Mouse (Mus musculus) stomach, embryonic 14.5 days (tissue): ENCODE results near the gene C1rl. TPM values are rescaled to one million over a fixed set of nuclear protein-coding genes. Genes with fewer than 3 reads are reported as not detected.

Experiments used
- ATAC-seq: fragments of 200-750 bp; cut with Nextera tagmentation; 2 replicates; pipeline ENCODE4 v1.8.0; 2017; ENCODE audit warnings: low read depth, moderate TSS enrichment; ENCODE audit not compliant: insufficient number of reproducible peaks, insufficient read depth, low FRiP score
- H3K27ac ChIP-seq: fragments of 300-500 bp; sonication (generic); 2 replicates; pipeline ENCODE4 v1.5.1; 2014; ENCODE audit warnings: mild to moderate bottlenecking, low read length, moderate library complexity, mixed read lengths
- H3K27me3 ChIP-seq: fragments of 300-500 bp; sonication (generic); 2 replicates; pipeline ENCODE4 v1.6.1; 2014; ENCODE audit warnings: low read length, control low read depth, mixed read lengths; ENCODE audit not compliant: control insufficient read depth, insufficient read depth
- H3K36me3 ChIP-seq: fragments of 300-500 bp; sonication (generic); 2 replicates; pipeline ENCODE4 v1.6.1; 2014; ENCODE audit warnings: mild to moderate bottlenecking, control low read depth, low read length, moderate library complexity, mixed read lengths; ENCODE audit not compliant: control insufficient read depth, insufficient read depth
- H3K4me1 ChIP-seq: fragments of 300-500 bp; sonication (generic); 2 replicates; pipeline ENCODE4 v1.6.1; 2014; ENCODE audit warnings: low read length, control low read depth, mixed read lengths; ENCODE audit not compliant: control insufficient read depth, insufficient read depth
- H3K4me2 ChIP-seq: fragments of 300-500 bp; sonication (generic); replicated peaks from 2 replicates; pipeline ENCODE4 v1.6.1; 2014; ENCODE audit warnings: low read depth, low read length, control low read depth
- H3K4me3 ChIP-seq: fragments of 300-500 bp; sonication (generic); 2 replicates; pipeline ENCODE4 v1.5.1; 2014; ENCODE audit warnings: low read depth, low read length, control low read depth
- H3K9ac ChIP-seq: fragments of 300-500 bp; sonication (generic); replicated peaks from 2 replicates; pipeline ENCODE4 v1.6.1; 2014; ENCODE audit warnings: low read depth, mild to moderate bottlenecking, control low read depth, low read length, moderate library complexity, mixed read lengths
- H3K9me3 ChIP-seq: fragments of 300-500 bp; sonication (generic); 2 replicates; pipeline ENCODE4 v1.6.1; 2016; ENCODE audit warnings: low read depth, low read length, control low read depth; ENCODE audit not compliant: control insufficient read depth
- WGBS: fragments of 180-500 bp; shearing (Covaris S2); extraction: QIAGEN DNeasy Blood & Tissue Kit; methylation state at CpG from one replicate; pipeline ENCODE4 v1.1.7; 2014; 5-methylcytosine and 5-hydroxymethylcytosine counted together
- polyA plus RNA-seq: library from polyadenylated mRNA; unstranded; fragments of >200 nt; fragmentation: Nextera tagmentation; extraction: Ambion mirVana; gene quantifications from 2 replicates; pipeline ENCODE4 v1.2.1, GENCODE M21; 2014

C1rl gene
- polyA plus RNA-seq, 1 experiment from 2014 or later: 0.68 TPM

DNA sequence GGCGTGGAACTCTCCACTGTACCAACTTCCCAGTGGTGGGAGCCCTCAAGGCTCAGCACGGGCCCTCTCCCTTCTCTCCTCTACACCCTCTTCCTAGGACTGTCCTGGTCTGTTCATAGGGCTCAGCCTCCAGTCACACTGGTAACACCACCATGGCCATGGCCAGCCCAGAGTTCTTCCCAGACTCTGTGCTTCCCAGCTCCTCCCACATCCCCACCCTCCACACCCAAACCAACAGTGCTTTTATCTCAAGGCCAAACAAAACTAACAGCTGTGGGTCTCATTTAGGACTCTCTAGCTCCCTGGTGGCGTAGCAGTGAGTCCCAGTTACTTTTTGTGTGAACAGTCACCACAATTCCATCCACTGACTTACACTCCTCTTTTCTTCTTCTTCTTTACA lies 40.9 kb upstream of the C1rl start:
- Histone ChIP-seq H3K4me1 (no peaks in the 10 kb centered on the region), H3K36me3 (no peaks in the 10 kb centered on the region), H3K9me3 (no peaks in the 10 kb centered on the region), H3K27me3 (no peaks in the 10 kb centered on the region), H3K27ac (no peak overlapping the region), H3K9ac (no peak overlapping the region), H3K4me2 (no peak overlapping the region), H3K4me3 (no peak overlapping the region)
- no peak; the same call in 1 of the 2 replicates for ATAC-seq
- 54% methylated on average over 3 of the region's 3 CpGs for WGBS

DNA sequence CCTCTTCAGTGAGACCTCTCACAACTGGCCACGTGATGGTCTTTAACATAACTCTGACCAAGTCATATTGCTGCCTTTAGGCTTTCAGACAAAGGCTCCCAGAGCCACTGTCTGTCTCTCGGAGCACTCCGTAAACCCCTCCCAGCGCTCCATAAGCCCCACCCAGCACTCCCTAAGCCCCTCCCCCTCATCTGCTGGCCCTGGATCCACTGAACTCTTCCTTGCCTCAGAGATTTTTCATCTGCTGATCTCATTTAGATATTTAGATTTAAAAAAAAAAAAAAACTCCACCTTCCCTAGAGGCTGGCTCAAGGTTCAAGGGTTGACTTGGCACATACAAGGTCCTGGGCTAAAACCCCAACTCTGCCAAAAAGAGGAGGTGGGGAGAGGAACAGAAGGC lies 39.2 kb upstream of the C1rl start:
- Histone ChIP-seq H3K27ac (no peak overlapping the region), H3K36me3 (no peaks in the 10 kb centered on the region), H3K4me3 (no peak overlapping the region), H3K4me1 (no peaks in the 10 kb centered on the region), H3K9me3 (no peaks in the 10 kb centered on the region), H3K27me3 (no peaks in the 10 kb centered on the region), H3K4me2 (no peak overlapping the region), H3K9ac (no peak overlapping the region)
- no peak for ATAC-seq
- WGBS: 51% methylated on average over 4 of the region's 4 CpGs

DNA sequence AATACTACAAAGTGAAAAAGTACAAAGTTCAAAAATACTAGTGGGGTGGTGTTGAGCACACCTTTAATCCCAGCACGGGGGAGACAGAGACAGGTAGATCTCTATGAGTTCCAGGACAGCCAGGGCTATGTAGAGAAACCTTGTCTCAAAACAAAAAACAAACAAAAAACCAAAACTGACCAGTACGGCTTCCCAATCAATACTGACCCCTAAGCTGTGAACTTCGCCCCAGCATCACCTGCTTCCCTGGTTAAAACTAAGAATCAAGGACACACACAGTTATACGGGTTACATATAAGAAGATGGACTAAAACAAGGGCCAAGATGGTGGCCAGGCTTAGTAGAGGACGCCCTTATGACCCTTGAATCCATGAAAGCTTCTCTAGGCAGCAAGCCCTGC lies 36.7 kb upstream of the C1rl start:
- no peak overlapping the region for H3K4me3 ChIP-seq
- ATAC-seq: no peak
- no peaks in the 10 kb centered on the region for H3K4me1 ChIP-seq
- no peak overlapping the region for H3K27ac ChIP-seq
- 91% methylated on average over 5 of the region's 5 CpGs for WGBS
- H3K4me2 ChIP-seq: no peak overlapping the region
- H3K36me3 ChIP-seq: no peaks in the 10 kb centered on the region
- no peaks in the 10 kb centered on the region for H3K9me3 ChIP-seq
- no peak overlapping the region for H3K9ac ChIP-seq
- no peaks in the 10 kb centered on the region for H3K27me3 ChIP-seq

DNA sequence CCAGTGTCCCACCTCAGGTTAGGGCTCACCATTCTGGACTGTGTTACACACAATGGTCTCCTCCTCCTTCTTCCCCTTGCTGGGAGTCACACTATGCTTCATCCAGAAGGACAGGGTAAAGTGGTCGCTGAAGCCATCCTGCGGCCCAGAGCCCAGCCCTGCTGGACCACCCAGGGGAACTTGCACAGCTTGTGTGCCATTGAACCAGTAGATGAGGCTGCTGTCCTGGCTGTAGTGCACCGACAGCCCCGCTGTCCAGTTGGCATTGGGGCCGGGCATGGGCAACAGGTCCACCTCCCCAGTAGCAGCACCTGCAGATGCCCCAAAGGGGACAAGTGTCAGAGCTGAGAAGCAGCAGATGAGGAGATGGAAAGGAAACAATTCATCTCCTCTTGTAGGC lies 35.1 kb upstream of the C1rl start:
- Histone ChIP-seq H3K4me3 (no peak overlapping the region), H3K9me3 (no peaks in the 10 kb centered on the region), H3K4me2 (no peak overlapping the region), H3K4me1 (no peaks in the 10 kb centered on the region), H3K9ac (no peak overlapping the region), H3K27me3 (no peaks in the 10 kb centered on the region), H3K36me3 (no peaks in the 10 kb centered on the region), H3K27ac (no peak overlapping the region)
- WGBS: 90% methylated on average over 5 of the region's 5 CpGs
- ATAC-seq: no peak

DNA sequence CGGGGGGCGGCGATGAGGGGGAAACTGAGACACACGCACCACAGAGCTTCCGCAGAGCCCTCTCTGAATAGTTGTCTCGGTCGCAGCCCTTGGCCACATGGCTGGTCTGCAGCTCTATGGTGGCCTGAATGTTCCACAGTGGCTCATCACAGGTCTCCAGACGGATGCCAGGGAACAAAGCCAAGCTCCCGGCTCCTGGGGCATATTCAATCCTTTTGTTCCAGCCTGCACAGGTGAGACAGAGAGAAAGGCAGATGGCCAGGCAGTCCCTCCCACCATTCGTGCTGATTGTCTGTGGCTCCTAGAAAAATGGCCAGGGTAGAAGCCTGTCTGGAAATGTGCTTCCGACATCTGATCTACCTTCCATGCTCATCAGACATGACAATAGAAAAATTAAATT lies 34.4 kb upstream of the C1rl start:
- Histone ChIP-seq H3K9me3 (no peaks in the 10 kb centered on the region), H3K4me1 (no peaks in the 10 kb centered on the region), H3K27me3 (no peaks in the 10 kb centered on the region), H3K4me2 (no peak overlapping the region), H3K4me3 (no peak overlapping the region), H3K9ac (no peak overlapping the region), H3K36me3 (no peaks in the 10 kb centered on the region), H3K27ac (no peak overlapping the region)
- 75% methylated on average over 11 of the region's 11 CpGs for WGBS
- ATAC-seq: no peak

DNA sequence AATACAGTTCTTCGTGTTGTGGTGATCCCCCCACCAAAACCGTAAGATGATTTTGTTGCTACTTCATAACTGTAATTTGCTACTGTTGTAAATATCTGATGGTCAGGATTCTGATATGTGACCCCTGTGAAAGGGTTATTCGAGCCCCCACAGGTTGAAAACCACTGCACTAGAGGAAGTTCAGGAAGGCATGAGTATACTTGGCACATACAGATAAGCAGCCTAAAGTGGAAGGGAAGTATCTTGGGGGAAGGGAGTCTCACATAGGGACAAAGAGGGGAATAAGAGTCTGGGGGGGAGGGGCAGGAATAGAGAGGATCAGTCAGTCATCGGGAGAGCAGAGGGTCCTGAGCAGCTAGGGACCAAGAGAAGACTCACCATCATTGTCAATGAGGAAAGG lies 33.5 kb upstream of the C1rl start:
- H3K4me3 ChIP-seq: no peak overlapping the region
- no peak for ATAC-seq
- no peak overlapping the region for H3K27ac ChIP-seq
- 74% methylated on average over 4 of the region's 4 CpGs for WGBS
- no peak overlapping the region for H3K9ac ChIP-seq
- no peak overlapping the region for H3K4me2 ChIP-seq
- no peaks in the 10 kb centered on the region for H3K4me1 ChIP-seq
- no peaks in the 10 kb centered on the region for H3K36me3 ChIP-seq
- no peaks in the 10 kb centered on the region for H3K27me3 ChIP-seq
- no peaks in the 10 kb centered on the region for H3K9me3 ChIP-seq

DNA sequence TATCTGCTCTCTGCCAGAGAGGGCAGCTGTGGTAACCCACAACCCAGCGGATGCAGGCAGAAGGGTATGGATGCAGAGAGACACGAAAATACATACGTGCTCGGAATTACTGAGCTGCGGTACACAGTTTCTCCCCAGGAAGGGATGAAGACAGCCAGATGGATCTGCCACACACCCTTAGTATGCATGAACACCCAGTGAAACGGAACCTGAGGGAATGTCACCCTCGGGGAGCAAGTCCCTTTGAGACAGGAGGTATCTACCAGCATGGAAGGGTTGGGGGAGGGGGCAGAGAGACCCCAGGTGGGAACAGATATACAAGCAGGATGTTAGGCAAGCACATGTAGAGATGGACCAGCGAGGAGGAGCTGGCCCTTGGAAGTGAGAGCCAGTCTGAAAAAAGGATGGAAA lies 29.0 kb upstream of the C1rl start:
- WGBS: 12% methylated on average over 8 of the region's 8 CpGs

DNA sequence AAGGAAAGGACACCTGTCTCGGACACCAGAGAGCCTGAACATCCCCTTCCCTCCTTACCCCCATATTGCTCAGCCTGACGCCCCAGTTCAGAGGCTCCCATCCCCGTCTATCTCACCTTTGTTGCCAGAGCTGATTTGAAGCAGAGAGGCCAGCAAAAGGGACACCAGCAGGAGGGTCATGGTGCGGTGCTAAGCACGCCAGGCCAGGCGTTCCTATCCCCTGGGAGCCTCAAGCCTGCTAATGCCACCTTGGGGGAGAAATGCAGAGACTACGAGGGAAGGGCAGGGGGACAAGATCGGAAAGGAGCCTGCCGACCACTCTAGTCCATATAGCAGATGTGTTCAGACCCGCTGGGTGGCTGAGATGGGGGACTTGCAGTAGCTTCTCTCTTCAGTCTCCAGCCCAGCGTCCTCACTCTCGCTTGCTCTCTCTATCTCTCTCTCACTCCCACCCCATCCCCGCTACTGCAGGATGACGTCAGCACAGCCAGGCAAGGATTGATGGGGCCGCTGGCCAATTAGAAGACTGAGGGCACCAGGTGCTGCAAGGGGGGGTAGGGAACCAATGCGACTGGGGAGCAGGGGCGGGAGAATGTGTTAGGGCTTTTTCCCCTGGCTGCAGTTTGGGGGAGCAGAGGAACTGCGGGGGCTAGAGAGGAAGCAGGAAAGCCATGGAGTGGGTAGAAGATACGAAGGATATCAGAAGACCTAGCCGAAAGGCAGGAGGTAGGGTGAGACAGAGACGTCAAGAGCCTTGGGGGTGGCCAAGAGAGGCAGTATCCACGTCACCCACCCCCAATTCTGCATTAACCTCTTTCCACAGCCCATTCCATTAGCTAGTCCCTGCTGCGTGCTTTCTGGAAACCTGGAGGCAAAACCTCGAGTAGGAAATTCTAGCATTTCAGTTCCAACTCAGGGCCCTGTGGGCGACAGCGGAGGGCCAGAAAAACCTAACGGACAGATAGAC lies 28.3 kb upstream of the C1rl start, which contains the start of gene Clstn3:
Gene Clstn3, minus strand, starts transcription at position 490 of the 967 bp plus-strand sequence.
- peak; percentile 95 for ATAC-seq

More for the DNA sequence above, 29.0 kb upstream of the C1rl start:
- H3K9me3 ChIP-seq: no peaks in the 10 kb centered on the region
- H3K27ac ChIP-seq: no peak overlapping the region
- no peaks in the 10 kb centered on the region for H3K36me3 ChIP-seq
- no peaks in the 10 kb centered on the region for H3K4me1 ChIP-seq
- H3K4me2 ChIP-seq: peak overlapping the region; percentile 77
- no peak overlapping the region for H3K9ac ChIP-seq
- peak overlapping the region; percentile 38; the same call in 1 of the 2 replicates for H3K4me3 ChIP-seq
- H3K27me3 ChIP-seq: no peaks in the 10 kb centered on the region
- no peak for ATAC-seq

More for the DNA sequence above, 28.3 kb upstream of the C1rl start, which contains the start of gene Clstn3:
- no peaks in the 10 kb centered on the region for H3K4me1 ChIP-seq
- no peaks in the 10 kb centered on the region for H3K36me3 ChIP-seq
- H3K4me2 ChIP-seq: peak within 1 kb of the TSS; percentile 77
- 4% methylated on average over 27 of the region's 27 CpGs for WGBS
- H3K27ac ChIP-seq: no peak within 1 kb of the TSS
- H3K27me3 ChIP-seq: no peaks in the 10 kb centered on the region
- H3K9me3 ChIP-seq: no peaks in the 10 kb centered on the region
- no peak within 1 kb of the TSS for H3K9ac ChIP-seq
- peak within 1 kb of the TSS; percentile 38 for H3K4me3 ChIP-seq
